Mouse (Mus musculus) bone marrow, adult 2 months (tissue): ENCODE data around the gene Zfp326. TPM values are rescaled to one million over a fixed set of nuclear protein-coding genes. Genes with fewer than 3 reads are reported as not detected.
A peak's percentile ranks its signal among the peaks of the same experiment; 100 is the strongest.

Experiments used
- H3K27ac ChIP-seq: fragments of 200-500 bp; 2 replicates; pipeline ENCODE4 v1.5.1; 2012; ENCODE audit warnings: low read depth, mild to moderate bottlenecking, control low read depth, inconsistent platforms, low read length; ENCODE audit not compliant: control insufficient read depth, poor library complexity, insufficient read depth
- H3K4me1 ChIP-seq: fragments of 200-500 bp; 2 replicates; pipeline ENCODE4 v1.6.1; 2011; ENCODE audit warnings: low read length; ENCODE audit not compliant: control insufficient read depth, insufficient read depth
- H3K4me3 ChIP-seq: fragments of 200-500 bp; replicated peaks from 2 replicates; pipeline ENCODE3; 2011; ENCODE audit warnings: mild to moderate bottlenecking, low read depth, low read length, control low read depth; ENCODE audit not compliant: control insufficient read depth
- CTCF ChIP-seq: fragments of 200-500 bp; IDR thresholded peaks from 2 replicates; pipeline ENCODE4 v1.5.1; 2011; ENCODE audit warnings: low read length, control low read depth; ENCODE audit not compliant: control insufficient read depth, insufficient read depth
- POLR2A ChIP-seq: fragments of 200-500 bp; IDR thresholded peaks from 2 replicates; pipeline ENCODE4 v1.6.1; 2011; ENCODE audit warnings: low read depth, mild to moderate bottlenecking, control low read depth, low read length, borderline replicate concordance; ENCODE audit not compliant: control insufficient read depth
- WGBS: fragments of 180-500 bp; shearing (Covaris S2); methylation state at CpG from one replicate; pipeline ENCODE4 v1.1.7; 2018; 5-methylcytosine and 5-hydroxymethylcytosine counted together
- polyA plus RNA-seq: library from polyadenylated mRNA; stranded (reverse); fragments of >200 nt; gene quantifications from 2 replicates; pipeline ENCODE4 v1.2.4, GENCODE M21; 2011; ENCODE audit warnings: low replicate concordance; ENCODE audit not compliant: missing spikeins, insufficient read depth, insufficient read length

The Zfp326 gene
- polyA plus RNA-seq, 1 experiment, result 21.6 TPM

DNA sequence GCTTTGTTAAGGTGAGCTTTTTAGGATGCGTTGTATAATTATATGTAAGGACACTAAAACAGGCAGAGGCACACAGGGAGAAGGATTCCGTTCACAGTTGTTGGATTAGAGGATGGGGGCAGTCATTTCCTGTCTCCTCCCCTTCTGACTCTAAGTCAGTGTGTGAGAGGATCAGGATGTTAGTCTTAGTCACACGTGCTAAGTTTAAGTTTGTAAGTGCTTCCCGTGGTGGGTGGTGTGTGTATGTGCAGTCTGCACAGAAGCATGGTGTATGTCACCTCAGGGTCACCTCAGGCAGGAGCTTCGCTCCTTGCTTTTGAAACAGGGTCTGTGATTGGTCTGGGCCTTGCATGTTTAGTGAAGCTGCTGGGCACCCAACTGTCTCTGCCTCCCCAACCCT lies 35.1 kb downstream of the Zfp326 start:
- TF ChIP-seq CTCF (no peak), POLR2A (no peak)
- 60% methylated on average over 5 of the region's 5 CpGs for WGBS
- H3K4me1 ChIP-seq, result no peaks in the 10 kb centered on the region; the same call in 1 of the 2 replicates
- H3K4me3 ChIP-seq, result no peak overlapping the region
- no peak overlapping the region for H3K27ac ChIP-seq

DNA sequence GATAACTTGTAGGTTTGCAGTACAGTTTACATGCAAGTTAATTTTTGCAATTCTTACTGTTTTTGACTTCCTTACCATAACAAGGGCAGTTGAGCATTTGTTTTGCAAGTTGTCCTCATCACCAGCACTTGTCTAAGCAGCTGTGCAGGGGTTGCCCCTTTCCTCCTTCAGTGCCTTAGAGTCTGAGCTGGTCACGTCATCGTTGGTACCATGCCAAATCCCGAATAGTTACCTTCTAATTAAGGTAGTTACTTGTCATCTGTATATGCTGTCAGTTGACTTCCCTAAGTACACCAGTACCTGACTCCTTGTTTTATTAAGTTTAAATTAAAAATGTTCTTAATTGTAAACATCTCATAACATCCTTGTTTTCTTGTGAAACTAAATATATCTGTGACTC lies 41.0 kb downstream of the Zfp326 start:
- TF ChIP-seq CTCF, result no peak
- TF ChIP-seq POLR2A, result no peak
- Histone ChIP-seq H3K27ac (no peak overlapping the region), H3K4me3 (no peak overlapping the region), H3K4me1 (no peaks in the 10 kb centered on the region)
- 87% methylated on average over 3 of the region's 3 CpGs for WGBS

DNA sequence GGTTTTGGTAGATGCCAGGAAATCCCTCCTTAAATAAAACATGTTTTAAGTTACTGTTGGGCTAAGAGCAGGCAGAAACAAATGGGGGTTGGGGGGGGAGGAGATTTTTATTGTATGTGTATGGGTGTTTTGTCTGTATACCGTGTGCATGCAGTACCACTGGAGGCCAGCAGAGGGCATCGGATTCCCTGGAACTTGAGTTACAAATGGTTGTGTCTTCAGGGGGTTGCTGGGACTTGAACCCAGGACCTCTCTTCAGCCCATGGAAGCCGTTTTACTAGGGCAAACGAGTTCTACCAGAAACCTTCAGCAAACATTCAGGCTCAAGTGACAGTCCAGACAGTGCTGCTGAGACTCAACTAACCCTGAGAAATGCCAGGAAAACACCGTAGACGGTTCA lies 41.9 kb downstream of the Zfp326 start:
- WGBS, result 85% methylated on average over 6 of the region's 6 CpGs
- Histone ChIP-seq H3K4me3 (no peak overlapping the region), H3K4me1 (no peaks in the 10 kb centered on the region), H3K27ac (no peak overlapping the region)
- TF ChIP-seq POLR2A, result no peak
- TF ChIP-seq CTCF, result peak; percentile 62

DNA sequence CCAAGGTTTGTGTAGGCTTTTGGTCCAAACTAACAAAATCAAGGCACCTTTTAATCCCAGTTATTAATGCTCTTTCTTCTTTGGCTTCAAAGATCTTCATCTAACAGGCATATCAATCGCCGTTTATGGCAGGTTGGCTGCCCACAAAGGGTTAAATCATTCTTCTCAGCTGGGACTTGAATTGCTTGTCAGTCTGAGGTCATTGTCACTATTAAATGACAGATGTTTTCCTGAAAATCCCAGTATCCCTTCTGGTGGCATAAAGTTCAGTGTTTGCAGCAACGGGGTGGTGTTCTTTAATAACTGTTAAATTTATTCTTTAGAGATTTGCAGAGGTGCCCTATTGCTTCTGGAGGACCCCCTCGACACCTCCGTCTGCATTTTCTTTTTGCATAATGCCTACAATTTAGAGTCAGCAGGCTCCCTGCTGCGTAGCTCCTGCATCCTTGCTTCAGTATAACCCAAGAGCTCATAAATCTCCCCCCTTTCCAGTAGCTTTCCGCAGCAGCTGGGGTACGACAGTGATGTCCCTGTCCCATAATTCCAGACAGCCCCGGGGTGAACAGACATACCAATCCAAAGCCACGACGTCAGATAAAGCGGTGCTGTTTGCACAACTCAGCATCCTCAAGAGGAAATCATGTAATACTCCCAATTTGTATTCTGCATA lies 46.6 kb downstream of the Zfp326 start:
- TF ChIP-seq POLR2A, result no peak
- no peak for TF ChIP-seq CTCF
- 82% methylated on average over 12 of the region's 12 CpGs for WGBS
- Histone ChIP-seq H3K4me1 (no peaks in the 10 kb centered on the region), H3K27ac (no peak overlapping the region), H3K4me3 (no peak overlapping the region)

DNA sequence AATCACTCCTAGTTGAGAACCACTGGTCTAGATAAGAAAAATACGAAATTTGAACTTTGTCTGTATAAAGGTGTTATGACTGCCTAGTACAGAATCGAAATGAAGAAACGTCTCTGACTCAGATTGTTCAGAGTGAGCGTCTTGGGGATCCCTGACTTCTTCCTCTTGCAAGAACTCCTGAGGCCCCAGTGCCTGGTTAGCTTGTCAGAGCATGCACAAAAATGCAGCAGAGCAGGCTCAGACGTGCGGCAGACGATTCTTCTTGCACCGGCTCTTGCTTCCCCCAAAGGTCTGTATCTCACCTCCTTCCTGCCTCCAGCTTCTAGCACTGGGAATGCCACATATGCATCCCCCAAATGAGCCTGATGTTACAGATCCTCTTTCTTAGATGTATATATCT lies 48.0 kb downstream of the Zfp326 start:
- Histone ChIP-seq H3K4me1 (no peaks in the 10 kb centered on the region), H3K4me3 (no peak overlapping the region), H3K27ac (no peak overlapping the region)
- WGBS, result 81% methylated on average over 8 of the region's 8 CpGs
- TF ChIP-seq POLR2A (no peak), CTCF (no peak)

DNA sequence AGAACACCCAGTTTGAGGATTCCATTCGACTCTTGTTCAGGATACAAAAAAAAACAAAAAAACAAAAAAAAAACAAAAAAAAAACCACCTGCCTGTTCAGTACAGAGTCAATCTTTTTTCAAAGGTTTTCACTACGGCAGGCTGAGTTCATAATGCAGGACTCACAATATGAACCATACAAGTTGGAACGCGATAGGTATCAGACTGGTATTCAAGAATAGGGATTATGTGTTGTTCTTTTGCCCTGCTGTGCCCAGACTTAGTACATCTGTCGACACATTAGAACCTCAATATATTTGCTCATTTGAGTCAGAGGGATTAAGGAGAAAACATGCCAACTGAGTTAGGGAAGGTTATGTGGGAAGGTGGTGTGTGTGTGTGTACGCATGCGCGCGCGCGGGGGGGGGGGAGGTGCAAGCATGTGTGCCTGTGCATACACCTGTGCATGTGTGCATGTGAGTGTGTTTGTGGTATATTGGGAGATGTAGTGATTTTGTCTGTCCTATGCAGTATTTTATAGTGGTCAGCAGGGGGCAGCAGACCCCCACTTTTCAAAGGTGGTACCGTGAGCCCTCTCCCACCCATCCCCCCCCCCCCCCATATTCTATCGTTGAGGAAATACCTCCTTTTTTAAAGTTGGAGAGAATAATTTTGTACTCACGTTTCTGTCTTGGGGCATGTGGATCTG lies 49.3 kb downstream of the Zfp326 start:
- 69% methylated on average over 14 of the region's 14 CpGs for WGBS

DNA sequence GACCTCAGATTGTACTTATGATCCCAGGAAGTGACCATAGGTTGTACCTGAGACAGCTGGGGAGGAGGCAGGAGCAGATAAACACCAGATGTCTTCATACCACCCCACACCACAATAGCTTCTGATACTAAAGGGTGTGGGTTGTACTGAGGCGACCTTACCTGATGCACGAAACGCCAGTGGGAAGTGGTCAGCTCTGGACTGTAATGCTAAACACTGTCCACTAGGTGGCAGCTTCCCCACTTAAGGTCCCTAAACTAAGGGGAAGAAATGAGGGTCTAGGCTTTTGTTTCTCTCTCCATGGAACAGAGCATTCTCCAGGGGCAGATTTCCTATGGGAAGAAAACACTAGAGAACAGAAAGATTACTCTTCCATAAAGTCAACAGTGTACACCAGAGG lies 53.9 kb downstream of the Zfp326 start:
- Histone ChIP-seq H3K4me3 (no peak overlapping the region), H3K4me1 (no peaks in the 10 kb centered on the region), H3K27ac (no peak overlapping the region)
- peak; percentile 62 for TF ChIP-seq CTCF
- TF ChIP-seq POLR2A, result no peak
- WGBS, result 24% methylated on average over 3 of the region's 3 CpGs

More for the DNA sequence above, 49.3 kb downstream of the Zfp326 start:
- no peak overlapping the region for H3K4me3 ChIP-seq
- H3K4me1 ChIP-seq, result no peaks in the 10 kb centered on the region
- TF ChIP-seq POLR2A (no peak), CTCF (peak; percentile 17; the same call in 1 of the 2 replicates)
- no peak overlapping the region for H3K27ac ChIP-seq

DNA sequence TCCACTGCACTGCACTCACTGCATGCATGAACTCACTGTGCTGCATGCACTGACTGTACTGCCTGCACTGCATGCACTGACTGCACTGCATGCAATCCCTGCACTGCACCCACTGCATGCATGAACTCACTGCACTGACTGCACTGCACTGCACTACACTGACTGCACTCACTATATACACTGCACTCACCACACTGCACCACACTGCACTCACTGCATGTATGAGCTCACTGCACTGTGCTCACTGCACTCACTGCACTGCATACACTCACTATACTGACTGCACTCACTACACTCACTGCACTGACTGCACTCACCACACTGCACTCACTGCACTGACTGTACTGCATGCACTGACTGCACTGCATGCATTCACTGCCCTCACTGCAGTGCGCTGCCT lies 56.0 kb downstream of the Zfp326 start:
- 73% methylated on average over 1 of the region's 1 CpGs for WGBS
- no peak overlapping the region for H3K4me3 ChIP-seq
- H3K27ac ChIP-seq, result no peak overlapping the region
- TF ChIP-seq CTCF, result no peak
- H3K4me1 ChIP-seq, result no peaks in the 10 kb centered on the region
